9 mouse cellular contexts compared by ENCODE assay signal in the genomic region with DNA sequence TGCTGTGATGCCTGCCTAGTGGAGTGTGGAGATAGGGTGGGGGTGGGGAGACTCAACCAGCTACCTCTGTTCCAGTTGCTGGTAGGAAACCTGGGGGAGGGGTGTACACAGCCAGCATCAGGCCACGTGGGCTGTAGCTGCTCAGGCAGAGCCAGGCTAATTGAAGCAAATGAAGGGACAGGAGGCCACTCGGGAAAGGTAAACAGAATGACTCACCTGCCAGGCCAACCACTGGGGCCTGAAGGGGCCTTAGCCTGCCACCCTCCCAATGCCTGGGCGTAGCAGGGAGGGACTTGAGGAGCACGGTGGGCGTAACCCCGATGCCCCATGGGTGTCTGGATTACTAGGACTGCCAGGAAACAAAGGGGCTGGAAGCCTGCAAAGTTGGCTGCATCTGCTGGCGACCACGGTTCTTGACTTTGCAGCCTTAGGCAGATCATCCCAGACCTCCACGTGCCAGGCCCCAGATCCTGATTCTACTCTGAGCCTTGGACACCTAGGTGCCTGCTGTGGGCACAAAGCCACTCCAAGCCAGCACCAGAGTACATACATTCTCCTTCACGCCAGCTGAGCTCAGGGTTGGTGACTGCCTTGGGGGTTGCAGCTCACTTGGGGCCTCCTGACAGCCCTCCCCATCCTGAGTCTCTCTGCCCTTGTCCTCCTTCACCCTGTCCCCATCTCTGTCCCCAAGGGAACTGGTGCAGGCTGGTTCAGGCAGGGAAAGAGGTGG. TPM values are rescaled to one million over a fixed set of nuclear protein-coding genes. Genes with fewer than 3 reads are reported as not detected.
DNase-seq lines count a peak whose midpoint lies in the region; ATAC-seq and TF ChIP-seq lines count a peak whose summit lies in the region.
"Had no signal": no experiment of that assay in that cellular context is flagged by ENCODE, and none has a peak within 500 bp of the region (broad histone marks: within the 10 kb centered on the region; RNA-seq: fewer than 3 reads in every experiment).

No protein-coding gene starts in this region.

- H3K4me2 ChIP-seq in forebrain, embryonic 13.5 days: no peak overlapping the region
- H3K4me2 ChIP-seq in midbrain, embryonic 11.5 days: no peak overlapping the region

- no peak for ATAC-seq in forebrain, embryonic 13.5 days
- peak; percentile 70 for ATAC-seq in midbrain, embryonic 11.5 days (ENCODE audit: low FRiP score)

- H3K9ac ChIP-seq in forebrain, embryonic 13.5 days: 0 out of 2 replicates have a peak overlapping the region, but pooled peaks have one; percentile 40
- peak overlapping the region; percentile 20; the same call in 1 of the 2 replicates for H3K9ac ChIP-seq in midbrain, embryonic 11.5 days (ENCODE audit: low read length)

- H3K9me3 ChIP-seq in heart, embryonic 10.5 days: no peaks in the 10 kb centered on the region
- H3K9me3 ChIP-seq in forebrain, embryonic 13.5 days (replicated peaks): no peaks in the 10 kb centered on the region
- H3K9me3 ChIP-seq in midbrain, embryonic 11.5 days (ENCODE audit: control insufficient read depth, low read length): no peaks in the 10 kb centered on the region
- H3K9me3 ChIP-seq: G1E had no signal

- H3K4me3 ChIP-seq in heart, embryonic 10.5 days: peak overlapping the region; percentile 12; the same call in 1 of the 2 replicates
- no peak overlapping the region for H3K4me3 ChIP-seq in forebrain, embryonic 13.5 days
- H3K4me3 ChIP-seq in midbrain, embryonic 11.5 days (ENCODE audit: low read depth, low read length): no peak overlapping the region
- no peak overlapping the region for H3K4me3 ChIP-seq in layer of hippocampus, adult 2 months

- TF ChIP-seq CTCF in layer of hippocampus, adult 2 months (conservative IDR thresholded peaks at IDR 0.05): no peak

- peaks cover 41% of the 10 kb centered on the region for H3K4me1 ChIP-seq in heart, embryonic 10.5 days
- peaks cover 19% of the 10 kb centered on the region for H3K4me1 ChIP-seq in forebrain, embryonic 13.5 days
- H3K4me1 ChIP-seq in midbrain, embryonic 11.5 days (ENCODE audit: control insufficient read depth, insufficient read depth, low read length): peaks cover 14% of the 10 kb centered on the region

- H3K36me3 ChIP-seq in heart, embryonic 10.5 days: peaks cover 26% of the 10 kb centered on the region
- peaks cover 31% of the 10 kb centered on the region for H3K36me3 ChIP-seq in forebrain, embryonic 13.5 days (ENCODE audit: poor library complexity, severe bottlenecking)
- H3K36me3 ChIP-seq in midbrain, embryonic 11.5 days (ENCODE audit: control insufficient read depth, insufficient read depth, low read length): peaks cover 12% of the 10 kb centered on the region

- H3K27ac ChIP-seq in heart, embryonic 10.5 days: peak overlapping the region; percentile 78
- no peak overlapping the region for H3K27ac ChIP-seq in forebrain, embryonic 13.5 days
- peak overlapping the region; percentile 28 for H3K27ac ChIP-seq in midbrain, embryonic 11.5 days (ENCODE audit: low read depth, low read length)
- H3K27ac ChIP-seq in layer of hippocampus, adult 2 months: no peak overlapping the region

- peaks cover 40% of the 10 kb centered on the region for H3K27me3 ChIP-seq in heart, embryonic 10.5 days (ENCODE audit: insufficient read depth, poor library complexity, severe bottlenecking)
- peaks cover 2% of the 10 kb centered on the region; the same call in 1 of the 2 replicates for H3K27me3 ChIP-seq in forebrain, embryonic 13.5 days
- no peaks in the 10 kb centered on the region for H3K27me3 ChIP-seq in midbrain, embryonic 11.5 days (ENCODE audit: control insufficient read depth, insufficient read depth, low read length)

- DNase-seq in heart, embryonic 10.5 days (ENCODE audit: low spot score): no peak
- no peak for DNase-seq in heart, postnatal 4 days
- DNase-seq in kidney, postnatal 36 days: peak; percentile 77 to 88
- DNase-seq in midbrain, embryonic 11.5 days (ENCODE audit: low spot score, missing footprints): peak; percentile 90
- no peak for DNase-seq in layer of hippocampus, adult 18-20 months (ENCODE audit: low spot score in 2 of 2)
- no peak for DNase-seq in adrenal gland, adult 18-20 months (ENCODE audit: low spot score in 2 of 2)
- DNase-seq in layer of hippocampus, adult 2 months (ENCODE audit: low spot score in 2 of 2): no peak

- 32% methylated on average over 10 of the region's 10 CpGs for WGBS in heart, embryonic 10.5 days
- 21% methylated on average over 10 of the region's 10 CpGs for WGBS in forebrain, embryonic 13.5 days
- WGBS in midbrain, embryonic 11.5 days: 17% methylated on average over 10 of the region's 10 CpGs

RNA-seq across cellular contexts. Expression of gene Gcgr, which starts 9.0 kb away (rescaled TPM):
- 0.26 and 2.2 TPM in 2 replicates for polyA plus RNA-seq in heart, embryonic 10.5 days (2016; fragmentation: Nextera tagmentation; extraction: Ambion mirVana)
- total RNA-seq in heart, postnatal 4 days (2021): 1 to 10 TPM; 1.7 to 1.8 TPM
- 0.08 and 0.21 TPM in 2 replicates for polyA plus RNA-seq in forebrain, embryonic 13.5 days (2015; fragmentation: Nextera tagmentation; extraction: Ambion mirVana)
- polyA plus RNA-seq in midbrain, embryonic 11.5 days (2014; fragmentation: Nextera tagmentation; extraction: Ambion mirVana): 0.11 TPM in 1 of 2 replicates, not detected in the other
- total RNA-seq in layer of hippocampus, adult 18-20 months (2021): not detected
- total RNA-seq in adrenal gland, adult 18-20 months (2021): 1 to 10 TPM in 1 of 2 experiments, under 1 TPM in 1; 0.96 to 3.0 TPM
- not detected for total RNA-seq in layer of hippocampus, adult 2 months (2021)
- total RNA-seq: G1E had no signal
- polyA plus RNA-seq: G1E had no signal

RNA-seq across cellular contexts. Expression of gene Mcrip1, which starts 10.1 kb away (rescaled TPM):
- 153 and 186 TPM in 2 replicates for polyA plus RNA-seq in heart, embryonic 10.5 days (2016; fragmentation: Nextera tagmentation; extraction: Ambion mirVana)
- total RNA-seq in heart, postnatal 4 days (2021): 10 to 100 TPM; 76.5 to 82.6 TPM
- 228 and 240 TPM in 2 replicates for polyA plus RNA-seq in forebrain, embryonic 13.5 days (2015; fragmentation: Nextera tagmentation; extraction: Ambion mirVana)
- 232 and 237 TPM in 2 replicates for polyA plus RNA-seq in midbrain, embryonic 11.5 days (2014; fragmentation: Nextera tagmentation; extraction: Ambion mirVana)
- total RNA-seq in layer of hippocampus, adult 18-20 months (2021): 10 to 100 TPM; 68.8 to 74.5 TPM
- total RNA-seq in adrenal gland, adult 18-20 months (2021): 10 to 100 TPM; 46.6 to 57.8 TPM
- total RNA-seq in layer of hippocampus, adult 2 months (2021): 10 to 100 TPM; 65.2 to 67.6 TPM

RNA-seq across cellular contexts. Expression of gene Ppp1r27, which starts 11.5 kb away (rescaled TPM):
- polyA plus RNA-seq in heart, embryonic 10.5 days (2016; fragmentation: Nextera tagmentation; extraction: Ambion mirVana): not detected in 2 replicates
- under 1 TPM in 1 of 2 experiments, not detected in 1; 0.83 TPM for total RNA-seq in heart, postnatal 4 days (2021)
- polyA plus RNA-seq in forebrain, embryonic 13.5 days (2015; fragmentation: Nextera tagmentation; extraction: Ambion mirVana): not detected in 2 replicates
- not detected in 2 replicates for polyA plus RNA-seq in midbrain, embryonic 11.5 days (2014; fragmentation: Nextera tagmentation; extraction: Ambion mirVana)
- total RNA-seq in layer of hippocampus, adult 18-20 months (2021): not detected
- total RNA-seq in adrenal gland, adult 18-20 months (2021): 1 to 10 TPM in 1 of 2 experiments, under 1 TPM in 1; 0.42 to 1.1 TPM
- total RNA-seq in layer of hippocampus, adult 2 months (2021): not detected
- total RNA-seq: G1E had no signal
- polyA plus RNA-seq: G1E had no signal

RNA-seq across cellular contexts. Expression of gene P4hb, which starts 33.6 kb away (rescaled TPM):
- polyA plus RNA-seq in heart, embryonic 10.5 days (2016; fragmentation: Nextera tagmentation; extraction: Ambion mirVana): 550 and 670 TPM in 2 replicates
- total RNA-seq in heart, postnatal 4 days (2021): 100 to 1,000 TPM; 353 to 365 TPM
- 253 and 286 TPM in 2 replicates for polyA plus RNA-seq in forebrain, embryonic 13.5 days (2015; fragmentation: Nextera tagmentation; extraction: Ambion mirVana)
- polyA plus RNA-seq in midbrain, embryonic 11.5 days (2014; fragmentation: Nextera tagmentation; extraction: Ambion mirVana): 492 and 493 TPM in 2 replicates
- 100 to 1,000 TPM; 122 to 132 TPM for total RNA-seq in layer of hippocampus, adult 18-20 months (2021)
- 100 to 1,000 TPM; 440 to 468 TPM for total RNA-seq in adrenal gland, adult 18-20 months (2021)
- 100 to 1,000 TPM; 106 to 118 TPM for total RNA-seq in layer of hippocampus, adult 2 months (2021)

RNA-seq across cellular contexts. Expression of gene Arhgdia, which starts 42.0 kb away (rescaled TPM):
- 587 and 673 TPM in 2 replicates for polyA plus RNA-seq in heart, embryonic 10.5 days (2016; fragmentation: Nextera tagmentation; extraction: Ambion mirVana)
- 100 to 1,000 TPM; 296 to 308 TPM for total RNA-seq in heart, postnatal 4 days (2021)
- polyA plus RNA-seq in forebrain, embryonic 13.5 days (2015; fragmentation: Nextera tagmentation; extraction: Ambion mirVana): 462 and 508 TPM in 2 replicates
- 521 and 583 TPM in 2 replicates for polyA plus RNA-seq in midbrain, embryonic 11.5 days (2014; fragmentation: Nextera tagmentation; extraction: Ambion mirVana)
- 100 to 1,000 TPM; 293 to 295 TPM for total RNA-seq in layer of hippocampus, adult 18-20 months (2021)
- 100 to 1,000 TPM; 326 to 340 TPM for total RNA-seq in adrenal gland, adult 18-20 months (2021)
- total RNA-seq in layer of hippocampus, adult 2 months (2021): 100 to 1,000 TPM; 270 to 277 TPM

Comparison
In these comparisons a context has a peak if more than half of its experiments do, and no peak if none do; other contexts are left out.
1. DNase-seq: peak in kidney, postnatal 36 days (2 of 2) and midbrain, embryonic 11.5 days (single experiment); none in heart, embryonic 10.5 days (single experiment), heart, postnatal 4 days (single experiment), layer of hippocampus, adult 18-20 months (0 of 2), adrenal gland, adult 18-20 months (0 of 2) and layer of hippocampus, adult 2 months (0 of 2).
2. H3K27ac ChIP-seq: peak in heart, embryonic 10.5 days (single experiment) and midbrain, embryonic 11.5 days (single experiment); none in forebrain, embryonic 13.5 days (single experiment) and layer of hippocampus, adult 2 months (single experiment).